Mouse (Mus musculus): Measurements from ENCODE around the gene Astn1. TPM values are rescaled to one million over a fixed set of nuclear protein-coding genes. Genes with fewer than 3 reads are reported as not detected.

Gene Astn1
- polyA plus RNA-seq, 1 experiment, result not detected

GRCm38 (mm10) chr1:158388995-158389394, 26.9 kb downstream of the Astn1 start:
- no peak overlapping the region for H3K4me3 ChIP-seq (ENCODE audit: insufficient read depth, low read depth, low read length)
- no peak overlapping the region for H3K27ac ChIP-seq (replicated peaks; ENCODE audit: low read depth, low read length)
- no peaks in the 10 kb centered on the region for H3K4me1 ChIP-seq (ENCODE audit: control insufficient read depth, insufficient read depth, insufficient read length, low read length)

DNA sequence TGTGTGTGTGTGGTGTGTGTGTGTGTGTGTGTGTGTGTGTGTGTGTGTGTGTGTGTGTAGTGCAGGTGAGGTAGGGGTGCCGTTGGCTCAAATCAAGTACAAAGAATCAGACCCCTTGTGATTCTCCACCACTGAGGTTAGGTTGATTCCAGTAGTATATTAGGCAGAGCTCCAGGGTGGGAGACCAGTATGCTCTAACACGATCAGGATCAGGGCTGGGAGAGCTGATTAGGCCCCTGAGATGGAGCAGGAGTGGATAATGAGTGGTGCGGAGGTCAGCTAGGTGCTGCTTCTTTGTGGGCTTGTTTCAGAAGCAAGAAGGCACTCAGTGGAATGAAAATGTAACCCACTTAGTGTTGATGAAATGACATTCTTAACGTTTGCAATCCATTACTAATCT, 28.6 kb downstream of the Astn1 start:
- Histone ChIP-seq H3K27ac (replicated peaks; ENCODE audit: low read depth, low read length) (no peak overlapping the region), H3K4me3 (ENCODE audit: insufficient read depth, low read depth, low read length) (no peak overlapping the region), H3K4me1 (ENCODE audit: control insufficient read depth, insufficient read depth, insufficient read length, low read length) (no peaks in the 10 kb centered on the region)

DNA sequence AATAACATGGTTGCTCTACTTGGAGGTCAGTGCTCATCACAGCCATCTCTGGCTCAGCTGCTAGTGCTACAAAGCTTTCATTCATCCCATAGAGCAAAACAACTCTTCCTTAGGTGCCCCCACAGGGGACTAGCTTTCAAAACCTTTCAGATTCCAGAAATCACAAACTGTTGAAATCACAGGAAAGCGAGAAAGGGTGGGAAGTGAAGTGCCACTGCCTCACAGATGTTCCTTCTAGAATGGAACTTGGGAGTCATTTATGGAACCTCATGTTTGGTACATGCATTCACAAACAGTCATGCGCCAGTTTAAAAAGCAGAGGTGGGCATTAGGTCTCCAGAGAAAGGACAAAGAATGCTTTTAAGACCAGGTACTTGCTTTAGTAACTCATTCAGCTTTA, 35.0 kb downstream of the Astn1 start:
- no peaks in the 10 kb centered on the region for H3K4me1 ChIP-seq (ENCODE audit: control insufficient read depth, insufficient read depth, insufficient read length, low read length)
- no peak overlapping the region for H3K27ac ChIP-seq (replicated peaks; ENCODE audit: low read depth, low read length)
- no peak overlapping the region for H3K4me3 ChIP-seq (ENCODE audit: insufficient read depth, low read depth, low read length)

DNA sequence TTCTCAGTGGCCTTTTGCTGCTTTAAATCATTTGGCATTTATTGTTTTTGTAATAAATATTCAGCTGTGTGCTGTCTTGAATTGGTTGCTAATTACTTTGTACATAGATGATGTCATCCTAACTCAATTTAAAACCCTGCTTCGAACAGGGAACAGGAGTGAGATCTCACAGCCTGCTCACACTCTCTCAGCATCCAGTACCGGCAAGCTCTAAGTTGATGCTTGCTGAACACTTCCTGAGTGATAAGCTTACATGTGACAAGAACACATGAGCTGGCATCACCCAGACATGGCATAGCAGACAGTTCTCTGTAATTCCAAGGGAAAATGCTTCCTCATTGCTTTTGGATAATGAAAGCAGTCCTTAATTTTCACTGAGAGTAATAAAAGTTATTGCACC, 38.8 kb downstream of the Astn1 start:
- no peaks in the 10 kb centered on the region for H3K4me1 ChIP-seq (ENCODE audit: control insufficient read depth, insufficient read depth, insufficient read length, low read length)
- no peak overlapping the region for H3K4me3 ChIP-seq (ENCODE audit: insufficient read depth, low read depth, low read length)
- H3K27ac ChIP-seq (replicated peaks; ENCODE audit: low read depth, low read length), result no peak overlapping the region

GRCm38 (mm10) chr1:158405899-158406769, 44.1 kb downstream of the Astn1 start:
- H3K4me1 ChIP-seq (ENCODE audit: control insufficient read depth, insufficient read depth, insufficient read length, low read length), result no peaks in the 10 kb centered on the region
- no peak overlapping the region for H3K27ac ChIP-seq (replicated peaks; ENCODE audit: low read depth, low read length)
- no peak overlapping the region for H3K4me3 ChIP-seq (ENCODE audit: insufficient read depth, low read depth, low read length)

- Histone ChIP-seq H3K4me3 (ENCODE audit: insufficient read depth, low read depth, low read length) (no peak overlapping the region), H3K4me1 (ENCODE audit: control insufficient read depth, insufficient read depth, insufficient read length, low read length) (no peaks in the 10 kb centered on the region), H3K27ac (replicated peaks; ENCODE audit: low read depth, low read length) (no peak overlapping the region)
These were observed 46.1 kb downstream of the Astn1 start for GRCm38 (mm10) chr1:158408124-158408523.

DNA sequence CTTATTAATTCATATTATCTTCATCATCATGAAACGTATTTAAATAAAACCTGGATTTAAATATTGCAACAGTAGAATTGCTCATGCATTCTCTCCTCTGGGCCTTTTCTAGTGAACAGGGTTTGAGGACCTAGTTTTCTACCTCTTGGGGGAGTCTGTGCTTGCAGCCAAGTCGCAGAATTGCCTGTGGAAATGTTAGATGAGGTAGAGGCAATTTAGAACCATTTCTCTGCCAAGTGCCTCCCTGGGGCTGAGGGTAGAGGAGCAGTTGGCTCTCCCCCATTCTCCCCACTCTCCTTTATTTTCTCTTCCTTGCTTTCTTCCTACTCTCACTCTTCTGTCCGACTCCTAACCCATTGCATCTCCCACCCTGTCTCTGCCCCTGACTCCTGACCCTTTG, 49.1 kb downstream of the Astn1 start:
- Histone ChIP-seq H3K4me1 (ENCODE audit: control insufficient read depth, insufficient read depth, insufficient read length, low read length) (no peaks in the 10 kb centered on the region), H3K27ac (replicated peaks; ENCODE audit: low read depth, low read length) (no peak overlapping the region), H3K4me3 (ENCODE audit: insufficient read depth, low read depth, low read length) (no peak overlapping the region)

GRCm38 (mm10) chr1:158414198-158414597, 52.1 kb downstream of the Astn1 start:
- Histone ChIP-seq H3K4me3 (ENCODE audit: insufficient read depth, low read depth, low read length) (no peak overlapping the region), H3K4me1 (ENCODE audit: control insufficient read depth, insufficient read depth, insufficient read length, low read length) (no peaks in the 10 kb centered on the region), H3K27ac (replicated peaks; ENCODE audit: low read depth, low read length) (no peak overlapping the region)

GRCm38 (mm10) chr1:158421451-158421850, 59.4 kb downstream of the Astn1 start:
- H3K4me3 ChIP-seq (ENCODE audit: insufficient read depth, low read depth, low read length), result no peak overlapping the region
- H3K4me1 ChIP-seq (ENCODE audit: control insufficient read depth, insufficient read depth, insufficient read length, low read length), result no peaks in the 10 kb centered on the region
- no peak overlapping the region for H3K27ac ChIP-seq (replicated peaks; ENCODE audit: low read depth, low read length)

GRCm38 (mm10) chr1:158422739-158423138, 60.7 kb downstream of the Astn1 start:
- no peaks in the 10 kb centered on the region for H3K4me1 ChIP-seq (ENCODE audit: control insufficient read depth, insufficient read depth, insufficient read length, low read length)
- H3K27ac ChIP-seq (replicated peaks; ENCODE audit: low read depth, low read length), result no peak overlapping the region
- no peak overlapping the region for H3K4me3 ChIP-seq (ENCODE audit: insufficient read depth, low read depth, low read length)

- Histone ChIP-seq H3K4me1 (ENCODE audit: control insufficient read depth, insufficient read depth, insufficient read length, low read length) (no peaks in the 10 kb centered on the region), H3K27ac (replicated peaks; ENCODE audit: low read depth, low read length) (no peak overlapping the region), H3K4me3 (ENCODE audit: insufficient read depth, low read depth, low read length) (no peak overlapping the region)
These were observed 84.0 kb downstream of the Astn1 start for GRCm38 (mm10) chr1:158446071-158446470.

GRCm38 (mm10) chr1:158447956-158448355, 85.9 kb downstream of the Astn1 start:
- Histone ChIP-seq H3K4me1 (ENCODE audit: control insufficient read depth, insufficient read depth, insufficient read length, low read length) (no peaks in the 10 kb centered on the region), H3K4me3 (ENCODE audit: insufficient read depth, low read depth, low read length) (no peak overlapping the region), H3K27ac (replicated peaks; ENCODE audit: low read depth, low read length) (no peak overlapping the region)

DNA sequence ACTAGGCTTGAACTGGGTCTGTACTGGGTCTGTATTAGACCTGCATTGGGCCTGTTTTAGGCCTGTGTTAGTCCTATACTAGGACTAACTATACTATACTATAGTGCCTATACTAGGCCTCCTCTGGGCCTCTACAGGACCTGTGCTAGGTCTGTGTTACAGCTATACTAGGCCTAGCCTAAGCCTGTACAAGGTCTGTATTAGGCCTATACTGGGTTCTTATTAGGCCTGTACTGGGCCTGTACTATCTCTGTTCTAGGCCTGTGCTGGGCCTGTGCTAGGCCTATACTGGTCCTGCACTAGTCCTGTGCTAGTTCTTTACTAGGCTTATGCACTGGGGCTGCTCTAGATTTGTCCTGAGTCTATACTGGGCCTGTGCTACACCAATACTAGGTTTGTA, 90.6 kb downstream of the Astn1 start:
- H3K4me3 ChIP-seq (ENCODE audit: insufficient read depth, low read depth, low read length), result no peak overlapping the region
- no peaks in the 10 kb centered on the region for H3K4me1 ChIP-seq (ENCODE audit: control insufficient read depth, insufficient read depth, insufficient read length, low read length)
- H3K27ac ChIP-seq (replicated peaks; ENCODE audit: low read depth, low read length), result no peak overlapping the region

DNA sequence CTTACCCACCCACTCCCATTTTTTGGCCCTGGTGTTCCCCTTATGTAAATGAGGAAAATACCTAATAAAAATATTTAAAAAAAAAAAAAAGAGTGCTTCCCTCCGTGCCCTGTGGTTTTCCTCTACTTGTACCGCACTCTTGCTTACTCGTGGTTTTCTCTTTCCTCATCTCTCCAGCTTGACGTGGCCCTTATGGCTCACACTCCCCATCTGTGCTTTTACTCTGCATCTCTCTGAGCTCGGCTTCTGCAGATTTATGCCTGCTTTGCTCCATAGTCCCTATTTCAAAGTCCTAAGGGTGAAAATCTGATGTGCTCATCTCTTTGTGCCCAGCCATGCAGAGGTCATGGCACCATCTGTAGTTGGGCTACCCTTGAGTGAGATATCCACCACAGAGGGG, 91.5 kb downstream of the Astn1 start:
- no peaks in the 10 kb centered on the region for H3K4me1 ChIP-seq (ENCODE audit: control insufficient read depth, insufficient read depth, insufficient read length, low read length)
- H3K27ac ChIP-seq (replicated peaks; ENCODE audit: low read depth, low read length), result no peak overlapping the region
- no peak overlapping the region for H3K4me3 ChIP-seq (ENCODE audit: insufficient read depth, low read depth, low read length)

- no peak overlapping the region for H3K27ac ChIP-seq (replicated peaks; ENCODE audit: low read depth, low read length)
- H3K4me1 ChIP-seq (ENCODE audit: control insufficient read depth, insufficient read depth, insufficient read length, low read length), result no peaks in the 10 kb centered on the region
- H3K4me3 ChIP-seq (ENCODE audit: insufficient read depth, low read depth, low read length), result no peak overlapping the region
These were observed 101.9 kb downstream of the Astn1 start for GRCm38 (mm10) chr1:158463975-158464374.

DNA sequence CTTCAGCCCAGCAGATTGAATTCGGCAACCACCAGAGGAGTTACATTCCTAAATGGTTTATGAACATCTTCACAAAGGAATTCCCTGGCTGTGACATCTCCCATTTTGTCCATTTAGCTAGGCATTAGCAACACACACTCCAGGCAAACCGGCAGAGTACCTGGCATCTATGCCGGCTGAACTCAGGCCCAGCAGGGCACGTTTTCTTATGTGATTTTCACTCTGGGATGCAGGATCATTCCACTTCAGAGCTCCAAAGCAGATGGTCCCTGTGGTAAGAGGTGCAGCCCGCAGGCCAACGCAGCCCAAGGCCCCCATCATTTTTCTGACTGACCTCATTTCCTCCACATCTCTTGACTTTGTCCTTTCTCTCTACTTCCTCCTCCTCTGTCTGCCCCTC, 103.2 kb downstream of the Astn1 start:
- H3K4me1 ChIP-seq (ENCODE audit: control insufficient read depth, insufficient read depth, insufficient read length, low read length), result no peaks in the 10 kb centered on the region
- H3K27ac ChIP-seq (replicated peaks; ENCODE audit: low read depth, low read length), result no peak overlapping the region
- no peak overlapping the region for H3K4me3 ChIP-seq (ENCODE audit: insufficient read depth, low read depth, low read length)
